Mouse (Mus musculus): ENCODE results near the gene Fam160a1.

Fam160a1 gene

GRCm38 (mm10) chr3:85748863-85749262, 68.2 kb downstream of the Fam160a1 start:
- no peak for DNase-seq (ENCODE audit: low spot score in 2 of 2)

DNA sequence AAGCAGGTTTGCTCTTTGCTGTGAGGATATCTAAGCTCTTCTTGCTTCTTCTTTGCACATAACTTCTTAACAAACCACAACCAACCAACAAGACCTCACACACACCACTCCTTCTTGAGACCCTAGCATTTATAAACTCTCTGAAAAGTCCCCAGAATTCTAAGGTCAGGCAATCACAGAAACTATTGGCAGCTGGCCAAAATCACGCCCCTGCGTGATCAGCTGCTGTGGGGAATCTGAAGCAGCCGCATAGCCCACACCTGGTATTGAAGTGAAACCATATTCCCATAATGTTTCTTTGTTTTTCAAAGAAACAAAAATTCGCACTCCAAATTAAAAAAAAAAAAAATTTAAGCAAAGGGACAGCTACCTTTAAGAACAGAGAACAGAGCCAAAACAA, 71.0 kb downstream of the Fam160a1 start:
- no peak for DNase-seq (ENCODE audit: low spot score in 2 of 2)

DNA sequence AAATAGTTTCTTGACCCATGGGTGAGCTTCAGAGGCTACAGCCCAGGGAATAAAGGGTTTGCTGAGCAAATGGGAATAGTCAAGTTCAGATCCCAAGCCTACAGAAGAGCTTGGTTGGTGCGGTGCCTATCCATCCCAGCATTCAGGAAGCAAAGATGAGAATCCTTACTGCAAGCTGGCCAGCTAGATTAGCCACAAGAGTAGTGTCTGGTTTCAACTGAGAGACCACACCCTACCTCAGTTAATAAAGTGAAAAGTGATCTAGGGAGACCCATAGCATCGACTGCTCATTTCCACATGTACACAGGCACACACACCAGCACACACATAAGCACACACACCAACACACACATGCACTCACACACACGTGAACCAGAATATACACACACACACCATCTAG, 75.3 kb downstream of the Fam160a1 start:
- DNase-seq (ENCODE audit: low spot score in 2 of 2), result no peak

GRCm38 (mm10) chr3:85738591-85738990, 78.5 kb downstream of the Fam160a1 start:
- DNase-seq (ENCODE audit: low spot score in 2 of 2), result no peak

- DNase-seq (ENCODE audit: low spot score in 2 of 2), result no peak
Measured at GRCm38 (mm10) chr3:85733939-85734729, 83.0 kb downstream of the Fam160a1 start.

GRCm38 (mm10) chr3:85727171-85727570, 89.9 kb downstream of the Fam160a1 start:
- DNase-seq (ENCODE audit: low spot score in 2 of 2), result no peak

DNA sequence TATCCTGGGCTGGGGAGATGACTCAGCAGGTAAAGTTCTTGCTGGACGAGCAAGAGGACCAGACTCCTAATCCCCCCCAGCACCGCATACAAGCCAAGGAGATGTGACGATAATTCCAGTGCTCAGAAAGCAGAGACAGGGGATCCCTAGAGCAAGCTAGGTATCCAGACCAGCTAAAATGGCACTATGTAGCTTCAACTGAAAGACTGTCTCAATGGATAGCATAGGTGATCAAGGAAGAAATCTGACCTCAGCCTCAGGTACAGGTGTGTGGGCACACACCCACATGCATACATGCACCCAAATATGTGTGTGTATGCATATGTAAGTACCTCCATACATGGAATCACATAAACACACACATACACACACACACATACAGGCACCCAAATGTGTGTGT, 91.1 kb downstream of the Fam160a1 start:
- no peak for DNase-seq (ENCODE audit: low spot score in 2 of 2)

DNA sequence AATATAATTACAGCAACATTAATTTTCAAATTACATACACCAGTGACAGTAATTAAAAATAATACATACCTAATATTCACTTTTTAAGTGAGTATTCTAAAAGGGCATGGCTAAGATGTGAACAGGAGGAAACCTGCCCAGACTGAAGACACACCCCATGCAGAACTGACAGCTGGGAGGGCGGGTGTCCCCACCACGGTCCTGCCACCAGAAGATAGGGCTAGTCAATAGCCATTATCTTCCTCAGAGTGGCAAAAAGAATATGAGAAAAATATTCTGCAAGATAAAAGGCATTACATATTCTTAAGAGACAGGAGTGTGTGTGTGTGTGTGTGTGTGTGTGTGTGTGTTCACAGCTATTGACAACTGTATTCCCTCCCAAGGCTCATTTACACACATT, 92.0 kb downstream of the Fam160a1 start:
- DNase-seq (ENCODE audit: low spot score in 2 of 2), result no peak

GRCm38 (mm10) chr3:85722581-85722980, 94.5 kb downstream of the Fam160a1 start:
- DNase-seq (ENCODE audit: low spot score in 2 of 2), result no peak

- DNase-seq (ENCODE audit: low spot score in 2 of 2), result no peak
Measured at GRCm38 (mm10) chr3:85715764-85716297, 101.3 kb downstream of the Fam160a1 start.

DNA sequence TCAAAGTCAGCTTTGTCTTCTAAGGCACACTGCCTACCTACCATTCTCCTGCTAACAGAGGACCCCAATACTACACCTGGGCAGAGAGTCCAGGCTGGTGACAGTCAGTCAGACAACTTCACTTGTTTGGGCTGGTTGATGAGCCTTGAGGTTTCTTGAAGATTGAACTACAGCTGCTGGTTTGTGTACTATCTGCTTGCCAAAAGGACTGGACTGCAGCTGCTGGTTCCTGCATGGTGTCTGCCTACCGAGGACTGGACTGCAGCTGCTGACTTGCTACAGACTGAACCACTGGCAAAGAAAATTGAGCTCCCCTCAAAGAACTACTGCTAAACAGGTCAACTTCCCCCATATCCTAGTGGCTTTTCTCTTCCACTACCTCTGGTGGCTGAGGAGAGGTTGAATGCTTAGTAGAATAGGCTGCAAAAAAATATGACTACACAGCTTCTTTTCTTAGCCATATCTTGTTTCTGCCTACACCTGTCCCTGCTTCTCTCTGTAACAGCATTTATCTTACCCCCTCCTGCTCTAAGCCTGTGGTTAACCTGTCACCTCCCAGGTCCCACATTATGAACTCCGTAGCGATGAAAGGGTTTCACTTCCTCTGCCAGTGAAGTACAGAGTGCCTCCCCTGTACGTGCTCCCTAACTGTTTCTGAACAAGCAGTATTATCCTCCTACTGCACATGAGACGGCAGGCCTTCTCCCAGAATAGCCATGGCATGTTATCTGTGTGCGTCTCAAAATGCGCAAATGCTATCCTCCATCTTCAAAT, 103.0 kb downstream of the Fam160a1 start:
- DNase-seq (ENCODE audit: low spot score in 2 of 2), result no peak

DNA sequence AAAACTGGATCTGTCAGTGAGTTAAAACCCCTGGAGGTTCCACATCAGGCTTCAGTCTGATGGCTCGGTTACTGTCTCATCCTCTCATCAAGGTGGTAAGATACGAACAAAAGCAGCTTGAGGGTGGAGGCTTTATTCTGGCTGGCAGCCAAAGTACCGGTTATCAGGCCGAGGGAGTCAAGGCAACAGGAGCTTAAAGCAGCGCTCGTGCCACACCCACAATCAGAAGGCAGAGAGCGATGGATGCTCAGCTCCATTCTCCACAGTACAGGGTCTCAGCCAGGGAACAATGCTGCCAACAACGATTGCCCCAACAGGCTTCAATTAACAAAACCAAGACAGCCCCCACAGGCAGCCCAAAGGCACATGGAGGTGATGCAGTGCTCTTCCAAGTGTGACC, 106.4 kb downstream of the Fam160a1 start:
- DNase-seq (ENCODE audit: low spot score in 2 of 2), result no peak

- DNase-seq (ENCODE audit: low spot score in 2 of 2), result no peak
Measured at GRCm38 (mm10) chr3:85707421-85707820, 109.7 kb downstream of the Fam160a1 start.

DNA sequence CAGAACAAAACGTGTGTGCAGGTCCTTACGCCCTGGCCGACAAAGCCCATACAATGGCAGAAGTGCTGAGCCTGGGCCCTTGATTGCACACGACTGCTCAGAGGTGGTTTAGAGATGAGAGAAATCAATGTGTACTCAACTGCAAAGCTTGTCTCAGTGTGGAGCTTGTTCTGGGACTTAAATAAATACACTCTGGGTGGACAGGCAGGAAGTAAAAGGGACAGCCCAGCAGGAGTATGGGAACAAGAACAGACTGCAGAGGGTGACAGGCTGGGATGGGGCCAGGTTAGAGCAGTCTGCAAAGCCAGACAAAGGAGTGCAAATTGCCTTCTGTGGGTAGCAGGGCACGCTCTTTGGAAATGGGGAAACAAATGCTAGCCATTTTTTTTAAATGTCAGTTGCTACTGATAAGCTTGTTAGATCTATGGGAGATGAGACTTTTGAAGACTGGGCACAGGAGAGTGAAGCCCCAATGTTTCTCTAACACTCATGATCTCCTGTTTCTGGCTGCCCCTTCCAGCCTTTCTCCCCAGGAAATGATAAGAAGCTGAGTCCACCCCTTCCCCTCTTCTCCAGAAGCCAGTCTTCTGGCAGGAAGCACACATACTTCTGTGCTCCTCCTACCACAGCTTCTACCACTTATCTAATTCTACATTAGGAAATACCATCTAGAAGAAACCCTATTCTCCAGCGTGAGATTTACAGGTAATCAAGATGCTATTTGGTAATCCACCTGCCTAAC, 113.8 kb downstream of the Fam160a1 start:
- no peak for DNase-seq (ENCODE audit: low spot score in 2 of 2)

DNA sequence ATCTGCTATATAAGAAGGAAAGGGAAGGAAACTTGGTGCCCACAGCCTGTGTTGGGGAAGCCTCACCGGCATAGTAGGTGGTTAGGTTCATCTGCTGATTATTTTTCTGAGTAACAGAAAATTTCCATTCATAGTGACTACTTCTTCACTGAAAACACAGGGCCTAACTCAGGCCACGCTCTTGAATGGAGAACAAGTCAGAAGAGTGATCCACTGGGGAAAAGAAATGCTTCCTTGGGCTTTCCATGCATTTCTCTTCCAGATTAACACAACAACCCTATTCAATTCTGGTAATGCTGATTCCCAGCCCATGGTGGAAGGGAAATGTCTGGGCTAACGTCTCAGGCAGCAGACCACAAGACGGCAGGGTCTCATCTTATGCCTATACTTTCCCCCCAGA, 118.6 kb downstream of the Fam160a1 start:
- DNase-seq (ENCODE audit: low spot score in 2 of 2), result no peak

- no peak for DNase-seq (ENCODE audit: low spot score in 2 of 2)
Measured at GRCm38 (mm10) chr3:85695056-85695455, 122.0 kb downstream of the Fam160a1 start.

GRCm38 (mm10) chr3:85693013-85693412, 124.1 kb downstream of the Fam160a1 start:
- DNase-seq (ENCODE audit: low spot score in 2 of 2), result no peak

DNA sequence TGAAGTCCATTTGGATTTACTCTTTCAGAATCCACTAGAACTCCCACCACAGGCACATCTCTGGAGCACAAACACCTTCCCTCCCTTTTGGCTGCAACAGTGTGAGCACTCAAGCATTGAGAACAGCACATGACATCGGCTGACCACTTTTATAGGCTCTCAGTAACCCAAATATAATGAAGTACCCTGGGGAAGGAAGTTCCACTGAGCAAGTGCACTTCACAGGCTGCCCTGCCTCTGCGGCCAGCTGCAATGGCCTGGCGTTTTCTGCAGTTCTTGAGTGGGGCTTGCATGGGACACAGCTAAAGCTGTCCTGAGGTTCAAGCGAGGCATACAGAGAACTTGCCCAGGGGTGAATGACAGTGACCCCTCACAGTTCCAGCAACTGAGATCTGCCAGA, 126.0 kb downstream of the Fam160a1 start:
- no peak for DNase-seq (ENCODE audit: low spot score in 2 of 2)

GRCm38 (mm10) chr3:85688341-85688740, 128.8 kb downstream of the Fam160a1 start:
- no peak for DNase-seq (ENCODE audit: low spot score in 2 of 2)

DNA sequence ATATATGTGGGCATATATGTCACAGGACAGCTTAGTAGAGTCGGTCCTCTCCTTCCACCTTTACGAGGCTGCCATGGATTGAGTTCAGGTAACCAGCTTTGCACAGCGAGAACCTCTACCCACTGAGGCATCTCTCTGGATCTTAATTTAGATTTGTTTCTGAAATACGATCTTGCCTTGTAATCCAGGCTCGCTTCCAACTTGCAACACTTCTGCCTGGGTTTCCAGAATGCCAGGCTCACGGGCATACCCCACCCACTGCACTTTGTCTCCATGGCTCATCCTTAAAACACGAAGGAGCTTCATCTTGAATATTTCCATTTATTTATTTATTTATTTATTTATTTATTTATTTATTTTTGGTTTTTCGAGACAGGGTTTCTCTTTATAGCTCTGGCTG, 131.8 kb downstream of the Fam160a1 start:
- DNase-seq (ENCODE audit: low spot score in 2 of 2), result no peak

GRCm38 (mm10) chr3:85683618-85684017, 133.5 kb downstream of the Fam160a1 start:
- no peak for DNase-seq (ENCODE audit: low spot score in 2 of 2)

DNA sequence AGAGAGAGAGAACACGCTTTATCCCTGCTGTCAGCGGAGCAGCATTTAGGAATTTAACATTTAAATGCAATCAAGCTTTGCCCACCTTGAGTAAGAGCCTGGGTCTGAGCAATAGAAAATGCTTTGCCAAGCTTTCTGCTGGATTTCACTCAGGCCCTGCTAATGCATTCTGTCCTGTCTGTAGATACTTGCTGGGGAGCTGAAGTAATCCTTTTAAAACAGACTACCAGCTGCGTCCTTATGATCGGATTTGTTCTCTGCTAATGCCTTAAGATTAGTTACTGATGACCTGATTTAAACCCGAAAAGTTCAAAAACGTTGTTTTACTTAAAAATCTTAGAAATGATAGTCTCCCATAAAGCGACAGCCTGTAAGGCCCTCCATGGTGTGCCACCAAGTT, 136.0 kb downstream of the Fam160a1 start:
- DNase-seq (ENCODE audit: low spot score in 2 of 2), result no peak
